Mouse (Mus musculus) liver, embryonic 14.5 days (tissue): Measurements from ENCODE around the gene Nus1. TPM values are rescaled to one million over a fixed set of nuclear protein-coding genes. Genes with fewer than 3 reads are reported as not detected.

Experiments used
- ATAC-seq: fragments of 200-750 bp; cut with Nextera tagmentation; 2 replicates; pipeline ENCODE4 v1.8.0; 2017; ENCODE audit warnings: moderate number of reproducible peaks, mild to moderate bottlenecking, moderate library complexity; ENCODE audit not compliant: insufficient read depth
- DNase-seq, 3 experiments: peaks; one replicate each; pipeline ENCODE4 v3.0.0-alpha.2; 2012 to 2013; ENCODE audit warnings: low read depth in 3 of 3, low spot score in 3 of 3
- H3K27ac ChIP-seq: fragments of 300-500 bp; sonication (generic); 2 replicates; pipeline ENCODE4 v1.5.1; 2014; ENCODE audit warnings: moderate library complexity, mild to moderate bottlenecking, control low read depth, inconsistent platforms
- H3K27me3 ChIP-seq: fragments of 300-500 bp; sonication (generic); 2 replicates; pipeline ENCODE4 v1.6.1; 2014; ENCODE audit warnings: mild to moderate bottlenecking, low read length, moderate library complexity; ENCODE audit not compliant: control insufficient read depth, insufficient read depth
- H3K36me3 ChIP-seq: fragments of 300-500 bp; sonication (generic); replicated peaks from 2 replicates; pipeline ENCODE4 v1.6.1; 2014; ENCODE audit warnings: low read depth; ENCODE audit not compliant: control insufficient read depth, insufficient read depth
- H3K4me1 ChIP-seq, 2 experiments: fragments of 200-500 bp in 1 of 2; fragments of 300-500 bp in 1 of 2; sonication (generic) in 1 of 2; replicated peaks; 2 replicates each; pipeline ENCODE4 v1.6.1; 2012 to 2014; ENCODE audit warnings: antibody characterized with exemption in 1 of 2, inconsistent platforms in 1 of 2, low read length in 1 of 2; ENCODE audit not compliant: control insufficient read depth in 2 of 2, insufficient read depth in 2 of 2
- H3K4me2 ChIP-seq: fragments of 300-500 bp; sonication (generic); 2 replicates; pipeline ENCODE4 v1.6.1; 2014; ENCODE audit warnings: low read depth, mild to moderate bottlenecking, control low read depth, moderate library complexity
- H3K4me3 ChIP-seq, 2 experiments: fragments of 200-500 bp in 1 of 2; fragments of 300-500 bp in 1 of 2; sonication (generic) in 1 of 2; 2 replicates each; pipeline ENCODE4 v1.5.1; 2012 to 2014; ENCODE audit warnings: low read depth in 2 of 2, low read length in 2 of 2, mild to moderate bottlenecking in 2 of 2, control low read depth in 1 of 2, inconsistent platforms in 1 of 2, moderate library complexity in 1 of 2; ENCODE audit not compliant: insufficient read depth in 1 of 2
- H3K9ac ChIP-seq: fragments of 300-500 bp; sonication (generic); replicated peaks from 2 replicates; pipeline ENCODE4 v1.6.1; 2014; ENCODE audit warnings: mild to moderate bottlenecking, control low read depth, moderate library complexity
- H3K9me3 ChIP-seq: fragments of 300-500 bp; sonication (generic); 2 replicates; pipeline ENCODE4 v1.6.1; 2016; ENCODE audit warnings: low read length, mixed read lengths; ENCODE audit not compliant: control insufficient read depth
- CTCF ChIP-seq: IDR thresholded peaks from 2 replicates; pipeline ENCODE4 v1.5.1; 2016; ENCODE audit warnings: antibody characterized with exemption, low read depth, control low read depth
- EP300 ChIP-seq: IDR thresholded peaks from 2 replicates; pipeline ENCODE4 v1.6.1; 2016; ENCODE audit warnings: antibody characterized with exemption, low read depth
- WGBS: fragments of 180-500 bp; shearing (Covaris S2); extraction: QIAGEN DNeasy Blood & Tissue Kit; methylation state at CpG from one replicate; pipeline ENCODE4 v1.1.7; 2014; ENCODE audit not compliant: insufficient replicate concordance; 5-methylcytosine and 5-hydroxymethylcytosine counted together
- polyA plus RNA-seq, 2 experiments: library from polyadenylated mRNA; depleted of rRNA in 1 of 2; stranded (reverse) in 1 of 2; unstranded in 1 of 2; fragments of >200 nt; fragmentation: Nextera tagmentation in 1 of 2; extraction: Ambion mirVana in 1 of 2; gene quantifications; 2 replicates each; pipeline versions ENCODE4 v1.2.1 to v1.2.3; 2012 to 2014

Nus1 gene
- polyA plus RNA-seq, 2 experiments: 4.9 to 8.4 TPM

DNA sequence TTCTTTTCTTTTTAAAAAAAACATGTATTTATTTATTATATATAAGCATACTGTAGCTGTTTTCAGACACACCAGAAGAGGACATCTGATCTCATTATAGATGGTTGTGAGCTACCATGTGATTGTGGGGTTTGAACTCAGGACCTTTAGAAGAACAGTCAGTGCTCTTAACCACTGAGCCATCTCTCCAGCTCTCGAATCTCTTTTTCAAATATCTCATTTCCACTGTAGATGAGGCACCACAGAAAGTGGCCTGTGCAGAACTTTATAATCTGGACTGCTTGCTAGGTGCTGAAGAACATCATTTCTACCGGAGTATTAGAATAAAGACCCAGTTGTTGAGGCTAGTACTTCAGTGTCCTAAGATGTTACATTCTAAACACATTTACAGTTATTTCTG, 2.3 kb upstream of the Nus1 start:
- Histone ChIP-seq H3K27me3 (no peaks in the 10 kb centered on the region), H3K9ac (no peak overlapping the region), H3K27ac (no peak overlapping the region), H3K9me3 (no peaks in the 10 kb centered on the region), H3K4me2 (no peak overlapping the region), H3K4me1 (peaks cover 13 to 19% of the 10 kb centered on the region in 2 experiments), H3K36me3 (no peaks in the 10 kb centered on the region), H3K4me3 (no peak overlapping the region)
- 52% methylated on average over 2 of the region's 2 CpGs for whole genome bisulfite sequencing
- ATAC-seq (no peak), DNase-seq (no peak)
- no peak for TF ChIP-seq EP300
- TF ChIP-seq CTCF: no peak

DNA sequence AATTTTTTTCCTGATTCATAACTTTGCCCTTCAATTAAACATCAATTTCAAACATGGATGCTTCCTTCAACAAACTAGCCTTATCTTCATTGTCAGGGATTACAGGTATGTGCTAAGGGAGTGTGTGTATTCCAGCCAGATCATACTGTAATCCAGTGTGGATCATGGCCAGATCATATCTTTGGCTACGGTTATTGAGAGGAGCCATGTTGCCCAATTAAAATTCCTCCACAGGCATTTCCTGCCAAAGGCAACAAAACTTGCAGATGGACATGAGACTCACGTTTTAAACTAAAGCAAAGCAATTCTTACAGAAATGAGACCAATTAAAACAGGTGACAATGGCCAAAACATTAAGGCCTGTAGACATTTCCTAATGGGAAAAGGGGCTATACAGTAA, 889 bp upstream of the Nus1 start:
- TF ChIP-seq CTCF (no peak), EP300 (no peak)
- no peak for ATAC-seq

DNA sequence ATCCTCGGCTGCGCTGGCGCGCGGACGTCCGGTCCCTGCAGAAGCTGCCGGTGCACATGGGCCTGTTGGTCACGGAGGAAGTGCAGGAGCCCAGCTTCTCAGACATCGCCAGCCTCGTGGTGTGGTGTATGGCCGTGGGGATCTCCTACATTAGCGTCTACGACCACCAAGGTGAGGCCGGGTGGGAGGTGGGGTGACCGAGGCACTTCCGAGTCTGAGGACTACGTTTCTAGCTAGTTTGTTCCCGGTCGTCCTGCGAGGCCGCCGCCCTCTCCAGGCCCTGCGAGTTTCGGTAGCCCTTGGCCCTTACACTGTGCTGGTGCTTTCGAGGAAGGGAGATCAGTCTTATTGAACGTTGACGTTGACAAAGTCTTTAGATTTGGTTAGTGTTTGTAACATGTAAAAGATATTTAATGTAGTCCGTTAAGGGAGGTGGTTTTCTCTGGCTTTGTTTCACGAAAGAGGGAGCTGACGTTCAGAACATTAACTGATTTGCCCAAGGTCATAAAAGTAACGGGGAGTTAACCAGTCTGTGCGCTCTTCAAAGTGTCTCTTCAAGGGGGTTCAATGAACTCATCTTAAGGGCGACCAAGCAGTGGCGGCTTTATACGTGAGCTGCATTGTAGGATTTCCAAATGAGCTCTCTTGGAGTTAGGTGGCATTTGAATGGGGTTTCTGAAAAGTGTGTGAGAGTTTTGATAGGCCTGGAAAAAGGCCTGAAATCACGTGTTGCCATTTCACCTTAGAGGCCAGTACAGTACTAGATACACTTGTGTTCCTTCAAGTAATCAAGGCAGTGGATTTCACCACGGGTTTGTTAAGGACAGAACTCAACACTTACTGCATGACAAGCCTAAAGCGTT, 882 bp downstream of the Nus1 start:
- ATAC-seq: peak; percentile 29
- no peak for TF ChIP-seq CTCF
- no peak for TF ChIP-seq EP300
- H3K4me3 ChIP-seq: peak overlapping the region; percentile 83 to 87
- H3K9me3 ChIP-seq: no peaks in the 10 kb centered on the region
- peaks cover 15 to 21% of the 10 kb centered on the region in 2 experiments for H3K4me1 ChIP-seq
- no peaks in the 10 kb centered on the region for H3K36me3 ChIP-seq
- H3K9ac ChIP-seq: peak overlapping the region; percentile 75
- peak overlapping the region; percentile 23; the same call in 1 of the 2 replicates for H3K27ac ChIP-seq
- DNase-seq: peak in 1 of 3 experiments; percentile 17
- under 1% methylated on average over 39 of the region's 39 CpGs for WGBS
- peak overlapping the region; percentile 72 for H3K4me2 ChIP-seq
- H3K27me3 ChIP-seq: no peaks in the 10 kb centered on the region

More for the DNA sequence above, 889 bp upstream of the Nus1 start:
- no peaks in the 10 kb centered on the region for H3K9me3 ChIP-seq
- no peaks in the 10 kb centered on the region for H3K36me3 ChIP-seq
- H3K4me3 ChIP-seq: peak overlapping the region in 1 of 2 experiments; percentile 83; a peak in 1 of 4 replicates
- H3K27ac ChIP-seq: no peak overlapping the region
- WGBS: 36% methylated on average over 2 of the region's 2 CpGs
- H3K4me1 ChIP-seq: peaks cover 15 to 21% of the 10 kb centered on the region in 2 experiments
- H3K9ac ChIP-seq: no peak overlapping the region
- no peak for DNase-seq
- H3K27me3 ChIP-seq: no peaks in the 10 kb centered on the region
- H3K4me2 ChIP-seq: peak overlapping the region; percentile 61

DNA sequence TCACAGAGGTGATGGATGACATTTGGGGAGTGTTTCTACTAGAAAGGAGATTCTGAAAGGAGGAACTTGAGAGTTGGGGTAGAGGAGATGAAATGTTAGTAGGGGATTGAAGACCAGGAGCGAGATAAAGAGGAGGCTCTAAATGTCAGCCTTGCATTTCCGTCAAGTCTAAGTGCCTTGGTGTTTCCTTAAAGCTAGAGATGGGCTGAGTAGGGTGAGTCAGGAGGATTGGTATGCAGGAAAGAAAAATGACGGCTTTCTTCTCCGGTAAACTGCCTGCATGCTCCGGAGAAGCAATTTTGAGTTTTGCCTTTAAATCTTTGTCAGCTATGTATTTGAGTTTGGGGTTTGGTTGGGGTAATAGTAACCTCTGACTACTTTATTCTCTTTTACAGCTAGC, 1.6 kb downstream of the Nus1 start:
- Histone ChIP-seq H3K9me3 (no peaks in the 10 kb centered on the region), H3K27me3 (no peaks in the 10 kb centered on the region), H3K27ac (no peak overlapping the region), H3K4me3 (peak overlapping the region; percentile 83 to 87; a peak in 3 of 4 replicates), H3K4me1 (peaks cover 15 to 21% of the 10 kb centered on the region in 2 experiments), H3K4me2 (peak overlapping the region; percentile 72), H3K36me3 (no peaks in the 10 kb centered on the region), H3K9ac (peak overlapping the region; percentile 75)
- DNase-seq (no peak), ATAC-seq (no peak)
- WGBS: 31% methylated on average over 5 of the region's 5 CpGs
- no peak for TF ChIP-seq CTCF
- TF ChIP-seq EP300: no peak

DNA sequence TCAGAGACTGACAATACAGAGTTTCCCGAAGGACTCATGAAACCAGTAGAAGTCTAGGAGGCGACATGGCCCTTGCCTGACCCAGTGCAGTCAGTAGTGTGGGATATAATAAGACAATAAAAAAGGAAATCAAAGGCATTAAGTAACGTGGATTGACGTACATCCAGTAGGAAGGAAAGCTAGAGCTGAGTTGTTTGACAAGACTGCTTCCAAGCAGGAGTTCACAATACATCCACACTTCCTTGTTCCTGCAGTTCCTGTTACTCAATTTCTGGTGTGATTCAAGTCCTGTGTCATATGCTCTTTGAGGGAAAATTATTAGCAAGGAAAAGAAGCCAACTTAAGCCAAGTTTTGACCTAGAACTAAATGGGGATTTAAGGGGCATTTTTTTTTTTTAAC, 2.1 kb downstream of the Nus1 start:
- Histone ChIP-seq H3K27ac (no peak overlapping the region), H3K9ac (no peak overlapping the region), H3K4me2 (peak overlapping the region; percentile 72), H3K9me3 (no peaks in the 10 kb centered on the region), H3K4me1 (peaks cover 15 to 21% of the 10 kb centered on the region in 2 experiments), H3K27me3 (no peaks in the 10 kb centered on the region), H3K36me3 (no peaks in the 10 kb centered on the region), H3K4me3 (peak overlapping the region in 1 of 2 experiments; percentile 10; a peak in 1 of 4 replicates)
- DNase-seq: no peak
- WGBS: 69% methylated on average over 4 of the region's 4 CpGs
- no peak for ATAC-seq
- TF ChIP-seq CTCF: no peak
- no peak for TF ChIP-seq EP300
